In the genomic region with DNA sequence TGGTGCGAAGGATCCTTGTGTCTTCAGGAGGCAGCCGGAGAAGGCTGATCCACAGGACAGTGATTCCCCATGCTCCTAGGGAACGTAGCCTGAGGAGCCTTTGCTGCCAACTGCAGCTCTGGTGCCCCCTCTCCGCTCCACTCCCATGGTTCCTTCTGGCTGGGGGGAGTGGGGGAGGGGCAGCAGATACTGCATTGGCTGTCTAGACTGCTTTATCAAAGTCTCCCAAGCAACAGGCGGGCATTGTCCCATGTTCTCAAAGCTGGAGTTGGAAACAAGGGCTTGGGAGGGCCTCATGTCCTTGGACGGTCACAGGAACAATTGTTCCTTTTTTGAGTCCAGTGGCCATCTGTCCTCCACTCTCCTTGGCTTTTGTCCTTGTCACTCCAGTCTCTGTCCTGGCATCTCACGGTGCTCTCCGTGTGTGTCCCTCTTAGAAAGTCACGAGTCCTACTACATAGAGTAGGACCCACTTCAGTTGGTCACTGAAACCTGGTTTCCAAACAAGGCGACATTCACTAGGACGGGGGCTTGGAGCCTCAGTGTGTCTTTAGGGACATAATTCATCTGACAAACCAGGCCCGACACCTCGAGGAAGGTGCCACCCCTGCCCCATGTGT, we compare ENCODE assay signal across 8 mouse cellular contexts. TPM values are rescaled to one million over a fixed set of nuclear protein-coding genes. Genes with fewer than 3 reads are reported as not detected.
DNase-seq lines count a peak whose midpoint lies in the region; ATAC-seq and TF ChIP-seq lines count a peak whose summit lies in the region.

No protein-coding gene starts in this region.

- no peaks in the 10 kb centered on the region for H3K27me3 ChIP-seq in kidney, embryonic 14.5 days (ENCODE audit: control insufficient read depth, insufficient read depth, low read length)
- H3K27me3 ChIP-seq in kidney, embryonic 16.5 days (ENCODE audit: insufficient read depth, low read length), result no peaks in the 10 kb centered on the region
- no peaks in the 10 kb centered on the region for H3K27me3 ChIP-seq in heart, postnatal 0 days (ENCODE audit: control insufficient read depth, insufficient read depth, low read length)
- H3K27me3 ChIP-seq in midbrain, postnatal 0 days (ENCODE audit: insufficient read depth, low read length), result no peaks in the 10 kb centered on the region

- no peaks in the 10 kb centered on the region for H3K4me1 ChIP-seq in kidney, embryonic 14.5 days (ENCODE audit: control insufficient read depth, insufficient read depth, low read length)
- peaks cover 8% of the 10 kb centered on the region for H3K4me1 ChIP-seq in kidney, embryonic 16.5 days (ENCODE audit: insufficient read depth, low read length)
- H3K4me1 ChIP-seq in heart, postnatal 0 days (ENCODE audit: control insufficient read depth, insufficient read depth), result peaks cover 5% of the 10 kb centered on the region; the same call in 1 of the 2 replicates
- H3K4me1 ChIP-seq in midbrain, postnatal 0 days (ENCODE audit: insufficient read depth, low read length), result no peaks in the 10 kb centered on the region

- no peak overlapping the region for H3K4me2 ChIP-seq in kidney, embryonic 14.5 days (replicated peaks; ENCODE audit: low read depth, low read length)
- no peak overlapping the region for H3K4me2 ChIP-seq in kidney, embryonic 16.5 days (replicated peaks; ENCODE audit: low read depth, low read length)
- no peak overlapping the region for H3K4me2 ChIP-seq in heart, postnatal 0 days (ENCODE audit: low read depth, low read length)
- no peak overlapping the region for H3K4me2 ChIP-seq in midbrain, postnatal 0 days (ENCODE audit: low read depth, low read length, poor library complexity, severe bottlenecking)

- no peak for TF ChIP-seq CTCF in heart, postnatal 0 days (IDR thresholded peaks at IDR 0.05; ENCODE audit: low read depth)
- TF ChIP-seq CTCF in midbrain, postnatal 0 days (IDR thresholded peaks at IDR 0.05), result no peak

- H3K27ac ChIP-seq in kidney, embryonic 14.5 days (ENCODE audit: low read depth, low read length), result no peak overlapping the region
- no peak overlapping the region for H3K27ac ChIP-seq in kidney, embryonic 16.5 days (ENCODE audit: low read length)
- peak overlapping the region; percentile 99 for H3K27ac ChIP-seq in heart, postnatal 0 days (ENCODE audit: low read depth)
- H3K27ac ChIP-seq in midbrain, postnatal 0 days (ENCODE audit: low read depth, low read length), result no peak overlapping the region

- H3K9me3 ChIP-seq in kidney, embryonic 14.5 days (ENCODE audit: control insufficient read depth, low read length), result no peaks in the 10 kb centered on the region
- no peaks in the 10 kb centered on the region for H3K9me3 ChIP-seq in kidney, embryonic 16.5 days (ENCODE audit: low read length)
- H3K9me3 ChIP-seq in heart, postnatal 0 days (replicated peaks; ENCODE audit: control insufficient read depth, low read length), result no peaks in the 10 kb centered on the region
- no peaks in the 10 kb centered on the region for H3K9me3 ChIP-seq in midbrain, postnatal 0 days (ENCODE audit: low read length)

- 74% methylated on average over 13 of the region's 13 CpGs for WGBS in kidney, embryonic 14.5 days
- WGBS in kidney, embryonic 16.5 days, result 78% methylated on average over 13 of the region's 13 CpGs
- WGBS in heart, postnatal 0 days, result 37% methylated on average over 13 of the region's 13 CpGs
- WGBS in midbrain, postnatal 0 days, result 59% methylated on average over 13 of the region's 13 CpGs

- no peak for TF ChIP-seq EP300 in heart, postnatal 0 days (IDR thresholded peaks at IDR 0.05; ENCODE audit: low read depth)

- no peak overlapping the region for H3K9ac ChIP-seq in kidney, embryonic 14.5 days (ENCODE audit: low read depth, low read length)
- no peak overlapping the region for H3K9ac ChIP-seq in kidney, embryonic 16.5 days (replicated peaks; ENCODE audit: low read length)
- no peak overlapping the region; the same call in 1 of the 2 replicates for H3K9ac ChIP-seq in heart, postnatal 0 days (replicated peaks; ENCODE audit: low read depth, low read length)
- H3K9ac ChIP-seq in midbrain, postnatal 0 days (replicated peaks; ENCODE audit: low read length, poor library complexity, severe bottlenecking), result no peak overlapping the region

- ATAC-seq in kidney, embryonic 14.5 days (ENCODE audit: low FRiP score, low TSS enrichment), result peak; percentile 46; the same call in 1 of the 2 replicates
- ATAC-seq in kidney, embryonic 16.5 days (ENCODE audit: low FRiP score, low TSS enrichment), result no peak
- peak; percentile 84 for ATAC-seq in heart, postnatal 0 days (ENCODE audit: insufficient read depth, low read depth)
- ATAC-seq in midbrain, postnatal 0 days (ENCODE audit: low FRiP score), result 0 out of 2 replicates have a peak, but pooled peaks have one; percentile 41

- no peaks in the 10 kb centered on the region for H3K36me3 ChIP-seq in kidney, embryonic 14.5 days (ENCODE audit: control insufficient read depth, insufficient read depth, low read length)
- no peaks in the 10 kb centered on the region for H3K36me3 ChIP-seq in kidney, embryonic 16.5 days (ENCODE audit: insufficient read depth, low read length)
- no peaks in the 10 kb centered on the region for H3K36me3 ChIP-seq in heart, postnatal 0 days (replicated peaks; ENCODE audit: control insufficient read depth, insufficient read depth, low read length)
- H3K36me3 ChIP-seq in midbrain, postnatal 0 days (ENCODE audit: insufficient read depth, low read length), result no peaks in the 10 kb centered on the region

- peak; percentile 78 for DNase-seq in embryo, embryonic 10.5 days (ENCODE audit: low spot score)
- DNase-seq in heart, postnatal 0 days (ENCODE audit: low spot score), result peak; percentile 93
- DNase-seq in midbrain, postnatal 0 days (ENCODE audit: low spot score), result peak; percentile 66
- DNase-seq in urinary bladder, postnatal 14 days (ENCODE audit: low spot score), result no peak
- no peak for DNase-seq in thymus, postnatal 10 days (ENCODE audit: low spot score in 2 of 2)
- no peak for DNase-seq in cerebellum, adult 9-10 months

- no peak overlapping the region for H3K4me3 ChIP-seq in kidney, embryonic 14.5 days (ENCODE audit: low read length)
- no peak overlapping the region for H3K4me3 ChIP-seq in kidney, embryonic 16.5 days (ENCODE audit: low read length)
- no peak overlapping the region for H3K4me3 ChIP-seq in heart, postnatal 0 days (ENCODE audit: low read depth, low read length)
- H3K4me3 ChIP-seq in midbrain, postnatal 0 days (ENCODE audit: low read depth, low read length), result no peak overlapping the region

RNA-seq across cellular contexts. Expression of a gene that starts 12.9 kb away (rescaled TPM):
- 0.85 and 1.5 TPM in 2 replicates for polyA plus RNA-seq in kidney, embryonic 14.5 days (2014; fragmentation: Nextera tagmentation; extraction: Ambion mirVana)
- 2.8 and 3.7 TPM in 2 replicates for polyA plus RNA-seq in kidney, embryonic 16.5 days (2015; fragmentation: Nextera tagmentation; extraction: Ambion mirVana)
- total RNA-seq in heart, postnatal 0 days (2014; rRNA removed; ENCODE audit: low replicate concordance), result 182 and 283 TPM in 2 replicates
- 324 and 415 TPM in 2 replicates for polyA plus RNA-seq in heart, postnatal 0 days (2015; fragmentation: Nextera tagmentation; extraction: Ambion mirVana)
- 1.7 TPM in 1 of 2 replicates, not detected in the other for total RNA-seq in midbrain, postnatal 0 days (2014; rRNA removed)
- polyA plus RNA-seq in midbrain, postnatal 0 days (2015; fragmentation: Nextera tagmentation; extraction: Ambion mirVana), result 0.40 TPM in 1 of 2 replicates, not detected in the other

RNA-seq across cellular contexts. Expression of a gene that starts 25.2 kb away (rescaled TPM):
- polyA plus RNA-seq in kidney, embryonic 14.5 days (2014; fragmentation: Nextera tagmentation; extraction: Ambion mirVana), result 0.08 TPM in 1 of 2 replicates, not detected in the other
- polyA plus RNA-seq in kidney, embryonic 16.5 days (2015; fragmentation: Nextera tagmentation; extraction: Ambion mirVana), result 0.07 TPM in 1 of 2 replicates, not detected in the other
- not detected in 2 replicates for total RNA-seq in heart, postnatal 0 days (2014; rRNA removed; ENCODE audit: low replicate concordance)
- polyA plus RNA-seq in heart, postnatal 0 days (2015; fragmentation: Nextera tagmentation; extraction: Ambion mirVana), result 0.05 TPM in 1 of 2 replicates, not detected in the other
- total RNA-seq in midbrain, postnatal 0 days (2014; rRNA removed), result not detected in 2 replicates
- not detected in 2 replicates for polyA plus RNA-seq in midbrain, postnatal 0 days (2015; fragmentation: Nextera tagmentation; extraction: Ambion mirVana)

RNA-seq across cellular contexts. Expression of a gene that starts 45.3 kb away (rescaled TPM):
- 125 and 160 TPM in 2 replicates for polyA plus RNA-seq in kidney, embryonic 14.5 days (2014; fragmentation: Nextera tagmentation; extraction: Ambion mirVana)
- 101 and 110 TPM in 2 replicates for polyA plus RNA-seq in kidney, embryonic 16.5 days (2015; fragmentation: Nextera tagmentation; extraction: Ambion mirVana)
- 12.3 and 17.5 TPM in 2 replicates for total RNA-seq in heart, postnatal 0 days (2014; rRNA removed; ENCODE audit: low replicate concordance)
- polyA plus RNA-seq in heart, postnatal 0 days (2015; fragmentation: Nextera tagmentation; extraction: Ambion mirVana), result 165 and 187 TPM in 2 replicates
- 6.8 and 30.2 TPM in 2 replicates for total RNA-seq in midbrain, postnatal 0 days (2014; rRNA removed)
- 41.6 and 44.9 TPM in 2 replicates for polyA plus RNA-seq in midbrain, postnatal 0 days (2015; fragmentation: Nextera tagmentation; extraction: Ambion mirVana)

RNA-seq across cellular contexts. Expression of a gene that starts 54.2 kb away (rescaled TPM):
- not detected in 2 replicates for polyA plus RNA-seq in kidney, embryonic 14.5 days (2014; fragmentation: Nextera tagmentation; extraction: Ambion mirVana)
- 0.21 TPM in 1 of 2 replicates, not detected in the other for polyA plus RNA-seq in kidney, embryonic 16.5 days (2015; fragmentation: Nextera tagmentation; extraction: Ambion mirVana)
- 1.6 and 3.7 TPM in 2 replicates for total RNA-seq in heart, postnatal 0 days (2014; rRNA removed; ENCODE audit: low replicate concordance)
- 1.5 and 1.8 TPM in 2 replicates for polyA plus RNA-seq in heart, postnatal 0 days (2015; fragmentation: Nextera tagmentation; extraction: Ambion mirVana)
- total RNA-seq in midbrain, postnatal 0 days (2014; rRNA removed), result 1.2 and 2.0 TPM in 2 replicates
- 0.58 and 0.90 TPM in 2 replicates for polyA plus RNA-seq in midbrain, postnatal 0 days (2015; fragmentation: Nextera tagmentation; extraction: Ambion mirVana)

Comparison
In these comparisons a context has a peak if more than half of its experiments do, and no peak if none do; other contexts are left out.
1. DNase-seq: peak in embryo, embryonic 10.5 days (single experiment), heart, postnatal 0 days (single experiment) and midbrain, postnatal 0 days (single experiment); none in urinary bladder, postnatal 14 days (single experiment), thymus, postnatal 10 days (0 of 2) and cerebellum, adult 9-10 months (single experiment).
2. RNA of a gene that starts 12.9 kb away (polyA plus RNA-seq): 324 to 415 TPM in heart, postnatal 0 days; 2.8 to 3.7 TPM in kidney, embryonic 16.5 days, 0.85 to 1.5 TPM in kidney, embryonic 14.5 days and 0.40 TPM in midbrain, postnatal 0 days; every median in the first group is over 10 times any median in the second.